Mouse (Mus musculus): ENCODE measurements around the gene Aldh3a2.

The Aldh3a2 gene

DNA sequence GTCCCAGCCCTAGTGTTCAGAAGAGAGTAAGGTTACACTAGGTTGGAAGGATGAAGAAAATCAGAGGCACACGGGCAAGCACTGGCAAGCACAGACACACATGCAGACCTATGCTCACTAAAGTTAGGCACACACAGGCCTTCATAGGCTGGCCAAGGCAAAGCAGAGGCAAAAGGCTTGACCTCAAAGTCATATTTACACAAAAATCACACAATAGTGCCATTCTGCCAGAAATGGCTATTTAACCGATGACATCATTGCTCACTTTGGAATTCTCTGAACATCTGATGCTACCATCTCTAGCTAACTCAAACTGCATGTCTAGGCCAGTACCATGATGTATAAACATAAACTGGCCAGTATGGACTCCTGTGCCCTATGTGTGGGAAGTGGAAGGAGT is 6.7 kb upstream of the Aldh3a2 start:
- DNase-seq (ENCODE audit: low read depth, low spot score) = no peak

DNA sequence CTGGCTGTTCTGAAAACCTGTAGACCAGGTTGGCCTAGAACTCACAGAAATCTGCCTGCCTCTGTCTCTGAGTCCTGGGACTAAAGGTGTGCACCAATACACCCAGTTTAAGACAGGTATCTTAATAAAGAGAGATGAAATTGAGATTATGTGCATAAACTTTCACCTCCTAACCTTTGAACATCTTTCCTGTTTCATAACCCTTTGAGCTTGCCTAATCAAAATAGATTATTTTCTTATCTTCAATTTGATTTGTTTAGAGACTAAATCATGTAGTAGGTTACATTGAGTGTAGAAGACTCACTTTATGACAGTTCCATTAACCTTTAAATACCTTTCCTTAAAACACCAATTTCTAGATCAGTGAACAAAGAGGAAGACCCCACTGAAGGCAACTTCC is 4.3 kb upstream of the Aldh3a2 start:
- no peak for DNase-seq (ENCODE audit: low read depth, low spot score)

DNA sequence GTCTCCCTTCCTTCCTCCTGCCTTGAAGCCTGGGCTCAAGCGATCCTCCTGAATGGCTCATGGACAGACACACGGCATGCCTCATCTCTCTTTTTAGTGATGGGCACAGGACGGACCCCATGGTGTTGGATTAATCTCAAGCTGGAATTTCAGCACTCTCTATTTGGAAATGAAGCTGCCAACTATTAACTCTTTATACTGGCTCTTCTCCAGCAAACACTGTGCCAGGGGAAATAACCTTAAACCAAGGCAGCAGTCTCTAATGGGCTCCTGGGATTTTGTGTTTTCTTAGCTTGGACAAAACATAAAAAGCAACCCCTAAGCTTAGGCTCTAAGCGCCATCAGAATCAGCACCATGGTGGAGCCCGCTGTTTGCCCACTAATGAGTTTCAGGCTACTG is 3.1 kb upstream of the Aldh3a2 start:
- no peak for DNase-seq (ENCODE audit: low read depth, low spot score)

DNA sequence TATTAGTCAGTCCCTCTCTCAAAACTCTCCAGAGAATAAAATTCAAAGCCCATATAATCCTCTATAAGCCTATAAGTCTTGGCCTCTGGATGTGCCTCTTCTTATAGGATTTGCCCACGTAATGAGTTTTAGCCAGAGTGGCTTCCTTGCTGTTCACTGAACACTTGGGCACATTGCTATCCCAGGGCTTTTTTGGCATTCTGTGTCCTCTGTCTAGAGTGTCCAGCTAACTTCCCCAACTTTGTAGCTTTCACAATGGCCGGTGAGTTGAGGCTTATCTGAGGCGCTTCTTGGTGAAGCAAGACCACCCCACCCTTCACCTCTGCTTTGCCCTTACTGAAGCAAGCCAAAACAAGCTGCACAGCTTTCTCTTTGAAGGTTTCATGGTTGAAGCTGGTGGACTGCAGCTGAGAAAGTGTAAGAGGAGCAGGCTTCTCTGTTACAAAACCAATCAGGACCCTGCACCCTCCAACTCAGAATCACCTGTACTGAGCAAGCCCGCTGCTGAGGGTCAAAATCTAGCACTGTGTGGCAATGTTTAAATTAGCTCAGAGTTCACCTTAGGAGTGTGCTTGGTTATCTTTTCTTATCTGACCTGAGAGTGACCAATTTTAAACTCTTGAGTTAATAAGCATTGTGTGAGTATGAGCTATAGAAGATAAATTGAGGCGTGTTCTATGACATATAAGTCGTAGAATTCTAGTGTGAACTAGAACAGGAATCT is 1.5 kb upstream of the Aldh3a2 start:
- no peak for DNase-seq (ENCODE audit: low read depth, low spot score)

DNA sequence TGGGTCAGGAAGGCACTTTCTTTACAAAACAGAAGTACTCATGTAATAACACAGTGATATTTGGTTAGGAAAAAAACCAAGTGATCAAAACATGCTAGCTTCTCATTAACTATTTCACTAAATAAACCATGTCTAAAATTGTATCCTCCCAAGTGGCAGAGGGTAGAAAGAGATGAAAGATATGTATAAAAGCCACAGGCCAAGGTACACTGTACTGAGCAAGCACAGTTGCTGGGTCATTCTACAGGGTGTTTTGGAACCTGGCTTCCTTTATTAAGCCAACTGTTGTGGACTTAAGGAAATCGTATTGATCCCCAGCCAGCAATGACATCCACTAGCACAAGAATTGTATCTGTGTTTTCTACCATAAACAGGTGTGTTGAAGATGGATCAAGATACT is 3.4 kb downstream of the Aldh3a2 start:
- no peak for DNase-seq (ENCODE audit: low read depth, low spot score)

DNA sequence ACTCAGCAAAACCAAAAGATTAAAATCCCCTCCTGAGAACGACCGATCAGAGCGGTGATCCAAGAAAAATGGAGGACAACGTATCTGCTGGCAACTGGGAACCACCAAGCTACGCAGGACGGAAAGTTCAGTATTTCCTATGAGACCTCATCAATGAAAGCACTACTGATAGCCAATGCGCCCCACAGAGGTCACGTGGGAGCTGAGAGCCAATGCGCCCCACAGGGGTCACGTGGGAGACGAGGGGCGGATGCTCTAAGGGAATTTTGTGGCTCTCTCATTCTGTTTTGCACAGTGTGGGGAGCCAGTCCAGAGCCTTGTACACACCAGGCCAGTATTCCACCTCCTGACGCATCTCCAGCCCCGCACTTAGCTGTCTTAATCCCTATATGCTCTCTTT is 4.7 kb downstream of the Aldh3a2 start:
- DNase-seq (ENCODE audit: low read depth, low spot score) = no peak

DNA sequence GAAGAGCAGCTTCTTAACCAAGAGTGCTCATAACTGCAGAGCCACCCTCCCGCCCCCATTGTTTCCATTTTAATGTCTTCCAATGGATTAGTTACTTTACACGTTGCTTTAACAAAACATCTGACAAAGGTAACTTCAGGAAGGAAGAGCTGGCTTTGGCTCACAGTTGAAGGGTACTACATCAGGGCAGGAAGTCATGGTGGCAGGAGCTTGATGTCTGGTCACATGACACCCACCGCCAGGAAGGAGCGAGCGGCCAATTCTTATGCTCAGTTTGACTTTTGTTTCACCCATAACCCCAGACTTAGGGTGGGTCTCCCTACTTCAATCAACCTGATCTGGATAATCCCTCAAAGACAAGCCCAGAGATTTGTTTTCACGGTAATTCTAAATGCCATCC is 8.2 kb downstream of the Aldh3a2 start:
- no peak for DNase-seq (ENCODE audit: low read depth, low spot score)

DNA sequence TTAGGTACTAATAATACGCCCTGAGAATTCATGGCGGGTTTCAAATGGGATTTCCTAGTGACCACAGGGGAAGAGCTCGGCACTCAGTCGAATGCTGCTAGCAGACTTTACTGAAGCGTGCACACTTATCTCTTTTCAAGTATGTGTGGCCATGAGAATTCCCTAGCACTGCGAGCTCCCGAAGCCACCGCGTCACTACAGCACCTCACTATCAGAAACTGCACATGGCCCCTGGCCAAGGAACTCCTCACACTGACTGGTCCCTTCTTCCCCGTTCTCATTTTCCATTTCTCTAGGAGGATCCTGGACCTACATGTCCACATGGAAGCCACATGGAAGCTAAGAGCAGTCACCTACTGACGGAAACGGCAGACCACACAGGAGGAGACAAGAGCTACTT is 14.5 kb downstream of the Aldh3a2 start:
- no peak for DNase-seq (ENCODE audit: low read depth, low spot score)

DNA sequence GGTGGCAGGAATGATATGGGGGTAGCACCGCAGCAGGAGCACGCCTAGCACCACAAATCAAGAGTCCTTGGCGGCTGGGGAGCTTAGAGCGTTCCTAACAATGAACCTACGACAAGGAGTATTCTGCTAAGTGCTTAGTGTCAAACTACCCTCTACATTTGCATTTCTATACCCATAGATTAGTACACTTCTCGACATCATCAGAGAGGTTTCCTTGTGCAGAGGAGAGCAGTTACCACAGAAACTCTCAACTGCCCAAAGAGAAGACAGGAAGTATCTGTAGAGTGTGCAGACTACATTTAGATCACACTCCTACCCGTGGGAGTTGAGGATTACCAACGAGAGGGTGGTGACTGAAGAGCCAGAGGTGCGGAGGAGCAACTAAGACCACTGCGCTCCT is 15.5 kb downstream of the Aldh3a2 start:
- DNase-seq (ENCODE audit: low read depth, low spot score) = no peak

DNA sequence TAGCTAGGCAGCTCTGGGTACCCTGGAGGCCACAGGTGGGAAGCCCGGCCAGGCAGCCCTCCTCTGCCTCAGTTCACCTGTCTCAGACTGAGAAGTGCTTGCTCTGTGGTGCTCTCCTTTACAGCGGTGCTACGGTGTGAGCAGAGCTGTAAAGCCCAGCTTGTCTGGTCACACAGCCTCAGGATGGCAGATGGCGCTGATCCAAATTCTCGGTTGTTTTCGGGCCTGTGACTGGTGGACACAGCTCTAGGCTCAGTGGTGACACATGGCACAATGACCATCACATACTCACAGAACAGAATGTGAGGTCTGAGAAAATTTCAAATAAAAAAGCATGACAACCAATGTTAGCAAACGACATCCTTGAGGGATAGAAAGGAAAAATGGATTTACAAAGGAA is 22.9 kb downstream of the Aldh3a2 start:
- no peak for DNase-seq (ENCODE audit: low read depth, low spot score)

DNA sequence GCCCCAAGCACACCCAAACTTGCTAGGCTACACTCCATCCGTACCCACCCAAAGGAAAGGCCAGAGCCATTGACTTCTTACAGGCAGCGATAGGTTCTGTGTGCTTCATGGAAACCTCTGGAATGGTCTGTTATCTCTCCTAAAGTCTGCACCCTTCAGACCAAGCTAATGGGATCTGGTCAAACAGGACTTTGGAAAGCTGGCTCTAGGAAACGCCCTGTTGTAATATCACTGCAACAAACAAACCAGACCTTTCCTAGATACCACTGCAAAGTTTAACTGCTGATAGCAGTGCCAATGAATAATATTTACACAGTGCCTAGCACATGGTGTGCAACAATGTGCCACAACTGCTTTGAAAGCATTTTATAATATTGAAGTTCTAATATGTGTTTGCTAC is 31.2 kb downstream of the Aldh3a2 start:
- DNase-seq (ENCODE audit: low read depth, low spot score) = no peak

DNA sequence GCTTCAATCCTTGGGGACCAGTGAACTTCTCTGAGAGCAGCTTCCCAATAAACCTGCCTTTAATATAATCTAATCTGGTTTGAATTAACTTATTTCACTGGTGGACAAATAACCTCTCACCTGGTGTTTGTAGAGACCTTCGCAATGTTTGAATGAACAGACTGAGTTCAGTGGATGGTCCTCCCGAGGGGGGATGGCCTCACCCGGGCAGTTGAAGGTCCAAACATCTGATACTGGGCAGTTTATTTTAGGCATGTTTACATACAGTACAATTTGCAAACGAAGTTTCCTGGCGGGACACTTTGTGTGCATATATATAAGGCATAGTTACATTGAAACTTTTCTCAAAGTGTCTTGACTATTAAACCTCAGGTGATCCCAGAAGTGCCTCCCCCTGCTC is 33.1 kb downstream of the Aldh3a2 start:
- DNase-seq (ENCODE audit: low read depth, low spot score) = no peak

DNA sequence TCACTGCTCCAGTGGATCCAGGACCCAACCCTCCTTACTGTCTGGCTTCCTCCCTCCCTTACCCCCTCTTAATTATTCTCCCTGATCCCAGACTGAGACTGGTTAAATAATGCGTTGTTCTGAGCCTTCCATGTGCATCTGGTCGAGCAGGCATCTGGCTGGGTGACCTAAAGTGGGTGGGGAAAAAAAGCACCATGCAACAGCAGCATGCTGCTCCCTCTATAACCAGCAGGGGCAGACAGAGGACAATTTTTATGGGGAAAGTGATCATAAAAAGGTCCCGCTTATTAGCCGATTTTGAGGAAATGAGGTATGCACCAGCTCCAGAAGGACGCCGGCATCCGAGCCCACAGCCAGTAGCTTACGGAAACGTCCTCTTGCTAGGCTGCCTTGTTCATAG is 35.9 kb downstream of the Aldh3a2 start:
- DNase-seq (ENCODE audit: low read depth, low spot score) = no peak

DNA sequence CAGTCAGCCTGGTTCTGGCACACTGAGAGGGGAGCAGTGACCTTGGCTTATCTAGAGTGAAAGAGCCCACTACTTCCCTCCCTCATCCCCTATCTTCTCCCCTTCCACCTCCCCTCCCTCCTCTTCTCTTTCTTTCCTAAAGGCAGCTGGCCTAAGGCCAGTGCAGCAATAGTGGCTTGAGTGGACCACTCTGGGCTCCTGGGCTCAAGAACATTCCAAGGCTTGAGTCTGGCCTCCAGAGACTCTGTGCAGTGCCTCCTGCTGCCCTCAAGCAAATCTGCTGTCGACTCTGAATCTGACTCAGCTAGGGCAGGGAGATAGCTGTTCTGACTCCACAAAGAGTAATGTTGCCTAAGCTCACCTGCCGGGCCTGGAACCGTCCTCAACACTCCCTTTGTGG is 38.9 kb downstream of the Aldh3a2 start:
- DNase-seq (ENCODE audit: low read depth, low spot score) = no peak

DNA sequence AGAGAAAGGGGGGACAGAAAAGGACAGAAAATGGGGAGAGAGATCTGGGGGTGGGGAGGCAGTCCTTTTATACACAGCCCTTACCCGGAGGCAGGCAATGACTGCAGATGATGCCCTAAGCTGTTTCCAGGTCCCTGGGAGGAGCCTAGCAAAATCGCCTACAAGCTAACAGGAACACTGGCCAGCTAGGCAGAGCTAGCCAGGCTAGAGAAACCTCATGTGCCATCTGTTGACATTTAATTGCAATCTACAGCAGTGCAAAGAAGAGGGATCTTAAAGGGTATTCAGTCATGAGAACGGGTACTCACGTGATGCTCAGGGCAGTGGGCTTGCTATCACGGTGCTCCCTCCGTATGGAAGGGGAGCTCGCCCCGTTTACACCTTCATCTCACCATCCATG is 39.4 kb downstream of the Aldh3a2 start:
- no peak for DNase-seq (ENCODE audit: low read depth, low spot score)

DNA sequence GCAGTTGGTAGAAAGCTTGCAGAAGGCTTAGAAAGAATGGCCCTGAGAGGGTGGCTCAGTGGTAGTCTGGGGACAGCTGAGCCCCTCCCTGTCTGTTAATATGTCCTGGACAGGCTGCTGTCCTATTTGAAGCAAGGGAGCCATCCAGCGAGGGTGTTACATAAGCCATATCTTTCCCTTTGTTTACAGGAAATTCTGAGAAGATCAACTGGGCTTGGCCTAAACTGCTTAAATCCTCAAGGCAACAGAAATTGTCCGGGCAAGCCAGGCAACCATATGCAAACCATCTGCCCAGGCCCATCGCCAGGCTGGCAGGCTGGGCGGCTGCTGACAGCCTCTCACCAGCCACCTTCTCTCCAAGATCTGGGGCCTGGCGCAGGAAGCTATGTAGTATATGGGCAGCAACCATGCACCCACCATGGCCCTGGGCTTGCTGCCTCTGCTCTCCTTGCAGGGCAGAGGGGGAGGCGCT is 41.3 kb downstream of the Aldh3a2 start:
- DNase-seq (ENCODE audit: low read depth, low spot score) = no peak

DNA sequence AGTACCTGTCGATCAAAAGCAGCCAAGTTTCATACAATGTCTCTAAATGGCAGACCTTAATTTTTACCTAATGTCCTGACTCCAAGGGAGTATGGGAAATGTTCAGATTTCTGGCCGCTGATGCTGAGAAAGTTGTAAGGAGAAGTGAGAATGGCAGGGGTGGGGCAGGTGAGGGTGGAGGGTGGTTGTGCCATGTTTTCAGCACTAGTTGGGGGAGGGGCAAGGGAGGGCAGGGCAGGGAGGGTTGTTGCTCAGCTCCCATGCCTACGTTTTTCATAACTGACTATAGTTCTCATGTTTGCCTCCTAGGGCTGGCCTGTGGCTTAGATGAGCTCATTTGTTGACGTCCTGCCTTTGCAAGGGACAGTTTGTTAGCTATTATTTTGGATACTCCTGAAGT is 41.8 kb downstream of the Aldh3a2 start:
- DNase-seq (ENCODE audit: low read depth, low spot score) = no peak

DNA sequence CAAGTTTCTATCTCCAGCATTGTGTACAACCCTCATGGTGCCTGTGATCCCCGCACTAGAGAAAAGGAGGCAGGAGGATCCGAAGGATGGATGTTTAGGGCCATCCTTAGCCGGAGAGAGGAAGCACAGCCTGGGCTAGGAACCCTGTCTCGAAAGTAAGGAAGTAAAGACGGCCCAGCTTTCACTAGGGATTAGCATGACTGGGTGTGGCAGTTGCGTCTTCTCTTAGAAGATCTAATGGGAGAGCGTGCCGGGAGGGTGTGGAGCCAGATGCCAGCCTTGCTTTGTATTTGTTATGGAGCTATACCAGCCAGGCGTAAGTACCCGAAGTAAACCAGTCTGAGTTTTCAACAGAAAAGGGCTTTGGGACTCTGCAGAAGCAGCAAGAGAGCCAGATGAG is 42.4 kb downstream of the Aldh3a2 start:
- no peak for DNase-seq (ENCODE audit: low read depth, low spot score)

DNA sequence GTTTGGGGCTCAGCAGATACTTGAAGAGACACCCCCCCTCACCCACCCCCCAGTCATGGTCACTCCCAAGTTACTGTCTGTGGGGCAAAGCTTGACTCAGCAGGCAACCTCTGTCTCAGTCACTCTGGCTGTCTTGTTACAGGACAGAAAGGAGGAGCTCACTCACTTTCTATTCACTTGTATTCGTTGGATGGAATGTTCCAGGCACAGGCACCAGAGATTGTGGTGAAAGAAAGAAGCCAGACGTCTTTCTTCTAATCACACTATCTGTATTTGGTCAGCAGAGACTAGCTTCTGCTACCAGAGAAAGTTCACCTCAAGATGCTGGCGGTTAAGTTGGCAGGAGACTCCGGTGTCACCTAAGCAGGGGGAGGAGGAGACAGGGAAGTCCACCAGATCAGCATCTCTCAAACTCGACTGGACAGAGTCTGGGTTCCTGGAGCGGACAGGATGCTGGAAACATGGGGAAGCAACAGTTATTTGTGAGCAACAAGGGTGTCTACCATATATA is 43.0 kb downstream of the Aldh3a2 start:
- DNase-seq (ENCODE audit: low read depth, low spot score) = no peak

DNA sequence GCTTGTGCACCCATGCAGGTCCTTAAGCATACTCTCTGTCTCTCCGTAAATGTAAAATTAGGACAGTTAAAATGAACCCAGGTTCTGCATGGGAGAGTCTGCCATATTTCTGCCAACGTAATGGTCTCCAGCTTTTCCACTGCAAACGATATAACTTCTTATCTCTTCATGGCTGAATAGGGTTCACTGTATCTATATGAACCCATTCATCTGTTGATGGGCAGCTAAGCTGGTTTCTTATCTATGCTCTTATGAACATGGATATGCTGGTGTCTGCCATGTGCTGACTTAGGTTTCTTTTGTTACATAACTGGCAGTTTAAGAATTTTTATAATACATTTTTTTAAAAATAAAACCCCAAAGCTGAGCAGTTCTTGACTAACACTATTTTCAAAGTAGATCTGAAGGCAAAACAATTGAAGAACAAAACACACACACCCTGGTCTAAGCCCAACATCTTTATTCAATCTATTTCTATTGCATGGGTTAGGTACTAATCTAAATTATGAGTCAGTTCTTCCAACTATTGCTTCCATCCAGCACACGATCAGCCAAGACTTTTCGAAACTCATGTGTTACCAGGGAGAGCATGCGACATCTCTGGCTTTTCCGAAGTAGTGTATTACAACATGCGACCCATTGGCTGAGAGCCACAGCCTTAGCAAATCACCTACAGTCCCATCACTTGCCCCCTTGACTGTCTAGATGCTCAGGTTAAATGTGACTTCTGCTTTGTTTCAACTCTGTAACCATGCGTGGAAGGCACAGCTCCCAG is 44.1 kb downstream of the Aldh3a2 start:
- DNase-seq (ENCODE audit: low read depth, low spot score) = no peak

DNA sequence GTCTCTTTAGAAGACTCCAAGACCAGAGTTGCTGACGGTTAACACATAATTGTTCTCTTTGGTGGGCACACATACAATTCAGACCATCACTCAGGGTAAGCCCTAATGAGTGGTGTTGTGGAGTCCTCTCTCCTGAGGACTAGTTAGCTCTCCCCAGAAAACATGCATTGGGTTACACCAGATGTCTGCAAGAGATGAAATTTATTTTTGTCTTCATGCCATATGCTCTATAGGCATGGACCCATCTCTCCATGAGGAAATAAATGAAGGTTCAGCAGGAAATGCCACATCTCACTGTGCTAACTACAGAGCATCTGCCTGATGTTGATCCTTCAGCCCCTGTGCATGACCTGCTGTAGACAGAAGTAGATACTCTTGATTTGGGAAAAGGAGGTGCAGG is 45.3 kb downstream of the Aldh3a2 start:
- DNase-seq (ENCODE audit: low read depth, low spot score) = no peak

DNA sequence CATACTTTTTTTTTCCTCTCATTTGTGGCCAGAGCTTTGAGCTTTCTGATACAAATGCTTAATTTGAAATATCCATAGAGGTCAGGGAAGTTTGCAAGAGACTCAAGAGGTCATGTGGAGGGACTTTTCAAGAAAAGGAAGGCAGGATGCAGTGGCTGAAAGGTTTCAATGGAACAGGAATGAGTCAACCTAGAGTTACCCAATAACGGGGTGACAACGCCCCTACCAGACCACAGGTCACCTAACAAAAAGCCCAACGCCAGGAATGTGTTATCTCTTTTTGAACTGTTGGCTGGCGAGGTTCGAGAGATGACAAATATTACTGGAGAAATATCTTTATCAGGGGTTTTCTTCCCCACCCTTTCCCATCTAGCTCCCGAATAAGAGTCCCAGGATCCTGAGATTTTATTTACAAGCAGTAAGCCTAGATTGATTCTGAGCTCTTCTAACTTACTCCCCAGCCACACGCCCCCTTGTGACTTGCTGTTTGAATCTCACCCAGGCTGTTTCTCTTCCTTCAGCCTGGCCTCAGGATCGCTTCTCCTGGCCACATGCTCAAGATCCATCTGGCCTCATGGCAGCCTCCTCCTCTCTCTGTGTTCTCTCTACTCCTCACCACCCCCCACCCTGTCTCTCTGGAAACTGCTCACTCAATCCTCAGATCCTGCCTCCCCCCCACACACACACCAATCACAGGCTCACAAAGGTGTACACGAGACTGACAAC is 46.9 kb downstream of the Aldh3a2 start:
- DNase-seq (ENCODE audit: low read depth, low spot score) = no peak
